Mouse (Mus musculus): ENCODE data around the gene Nav1. TPM values are rescaled to one million over a fixed set of nuclear protein-coding genes. Genes with fewer than 3 reads are reported as not detected.

Nav1 gene
- total and polyA plus RNA-seq, 2 experiments: 0.83 to 1.8 TPM

- no peaks in the 10 kb centered on the region for H3K4me1 ChIP-seq (ENCODE audit: control insufficient read depth, insufficient read depth, low read length)
- H3K9ac ChIP-seq (ENCODE audit: low read depth, low read length): no peak overlapping the region
- H3K27ac ChIP-seq (replicated peaks; ENCODE audit: insufficient read depth, low read depth, low read length): no peak overlapping the region
- no peaks in the 10 kb centered on the region for H3K27me3 ChIP-seq (ENCODE audit: control insufficient read depth, insufficient read depth, low read length)
- H3K79me2 ChIP-seq (ENCODE audit: control insufficient read depth, insufficient read depth, low read length): no peaks in the 10 kb centered on the region
- DNase-seq (ENCODE audit: extremely low read depth, low read depth, low spot score): peak; percentile 6
- H3K36me3 ChIP-seq (ENCODE audit: control insufficient read depth, insufficient read depth, low read length): no peaks in the 10 kb centered on the region
- H3K4me3 ChIP-seq (ENCODE audit: insufficient read depth, low read depth, low read length): no peak overlapping the region
- WGBS: 75% methylated on average over 3 of the region's 3 CpGs
- TF ChIP-seq POLR2A (IDR thresholded peaks at IDR 0.05; ENCODE audit: extremely low read depth, insufficient read depth, low read length): no peak
- peak; percentile 84 for TF ChIP-seq CTCF (IDR thresholded peaks at IDR 0.05; ENCODE audit: low read depth, low read length)
Observed at GRCm38 (mm10) chr1:135461097-135461730, 145.9 kb downstream of the Nav1 start.

DNA sequence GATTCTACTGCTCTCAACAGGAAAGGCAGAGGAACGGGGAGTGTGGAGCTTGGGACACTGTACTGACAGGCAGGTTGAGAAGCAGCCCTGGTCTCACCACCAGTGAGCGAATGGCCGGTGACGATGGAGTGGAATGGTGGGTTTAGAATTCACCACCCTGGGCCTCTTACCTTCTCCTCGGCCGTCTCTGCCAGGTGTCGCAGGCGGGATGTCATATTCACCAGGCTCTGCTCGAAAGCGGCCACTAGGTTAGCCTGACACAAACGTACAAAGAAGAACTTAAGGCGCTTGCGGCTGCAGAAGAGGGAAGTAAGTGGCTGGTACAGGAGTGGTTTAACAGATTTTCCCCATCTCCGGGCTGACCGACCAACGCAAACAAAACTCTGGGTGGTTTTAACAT lies 146.6 kb downstream of the Nav1 start:
- Histone ChIP-seq H3K4me3 (ENCODE audit: insufficient read depth, low read depth, low read length) (no peak overlapping the region), H3K36me3 (ENCODE audit: control insufficient read depth, insufficient read depth, low read length) (no peaks in the 10 kb centered on the region), H3K27me3 (ENCODE audit: control insufficient read depth, insufficient read depth, low read length) (no peaks in the 10 kb centered on the region), H3K79me2 (ENCODE audit: control insufficient read depth, insufficient read depth, low read length) (no peaks in the 10 kb centered on the region), H3K4me1 (ENCODE audit: control insufficient read depth, insufficient read depth, low read length) (no peaks in the 10 kb centered on the region), H3K9ac (ENCODE audit: low read depth, low read length) (no peak overlapping the region), H3K27ac (replicated peaks; ENCODE audit: insufficient read depth, low read depth, low read length) (no peak overlapping the region)
- WGBS: 82% methylated on average over 16 of the region's 16 CpGs
- no peak for DNase-seq (ENCODE audit: extremely low read depth, low read depth, low spot score)
- TF ChIP-seq POLR2A (IDR thresholded peaks at IDR 0.05; ENCODE audit: extremely low read depth, insufficient read depth, low read length) (no peak), CTCF (IDR thresholded peaks at IDR 0.05; ENCODE audit: low read depth, low read length) (no peak)

DNA sequence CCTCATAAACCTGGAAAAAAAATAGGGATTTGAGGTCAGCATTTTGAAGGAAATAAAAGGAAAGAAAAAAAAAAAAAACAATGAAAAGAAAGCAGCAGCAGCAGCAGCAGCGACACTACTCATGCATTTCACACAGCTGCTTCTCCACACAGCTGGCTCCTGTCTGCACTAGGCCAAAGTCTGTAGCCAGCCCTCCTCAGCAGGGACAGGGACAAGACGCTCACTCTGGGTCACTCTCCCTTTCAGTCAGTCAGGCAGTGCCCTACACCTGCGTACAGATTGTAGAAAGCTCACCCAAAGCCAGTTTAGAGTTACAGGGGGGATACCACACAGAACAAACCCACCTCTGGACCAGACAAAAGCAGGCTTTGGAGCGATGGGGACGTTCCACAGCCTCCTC lies 149.2 kb downstream of the Nav1 start:
- TF ChIP-seq CTCF (IDR thresholded peaks at IDR 0.05; ENCODE audit: low read depth, low read length): no peak
- no peak for TF ChIP-seq POLR2A (IDR thresholded peaks at IDR 0.05; ENCODE audit: extremely low read depth, insufficient read depth, low read length)
- no peak for DNase-seq (ENCODE audit: extremely low read depth, low read depth, low spot score)

GRCm38 (mm10) chr1:135452259-135452658 lies 154.8 kb downstream of the Nav1 start:
- H3K79me2 ChIP-seq (ENCODE audit: control insufficient read depth, insufficient read depth, low read length): no peaks in the 10 kb centered on the region
- 76% methylated on average over 10 of the region's 10 CpGs for WGBS
- H3K9ac ChIP-seq (ENCODE audit: low read depth, low read length): no peak overlapping the region
- no peak for DNase-seq (ENCODE audit: extremely low read depth, low read depth, low spot score)
- no peaks in the 10 kb centered on the region for H3K27me3 ChIP-seq (ENCODE audit: control insufficient read depth, insufficient read depth, low read length)
- H3K27ac ChIP-seq (replicated peaks; ENCODE audit: insufficient read depth, low read depth, low read length): no peak overlapping the region
- no peaks in the 10 kb centered on the region for H3K4me1 ChIP-seq (ENCODE audit: control insufficient read depth, insufficient read depth, low read length)
- H3K36me3 ChIP-seq (ENCODE audit: control insufficient read depth, insufficient read depth, low read length): no peaks in the 10 kb centered on the region
- no peak overlapping the region for H3K4me3 ChIP-seq (ENCODE audit: insufficient read depth, low read depth, low read length)
- TF ChIP-seq POLR2A (IDR thresholded peaks at IDR 0.05; ENCODE audit: extremely low read depth, insufficient read depth, low read length) (no peak), CTCF (IDR thresholded peaks at IDR 0.05; ENCODE audit: low read depth, low read length) (peak; percentile 52)

More for the DNA sequence above, 149.2 kb downstream of the Nav1 start:
- WGBS: 93% methylated on average over 5 of the region's 5 CpGs
- H3K4me3 ChIP-seq (ENCODE audit: insufficient read depth, low read depth, low read length): no peak overlapping the region
- H3K36me3 ChIP-seq (ENCODE audit: control insufficient read depth, insufficient read depth, low read length): no peaks in the 10 kb centered on the region
- H3K79me2 ChIP-seq (ENCODE audit: control insufficient read depth, insufficient read depth, low read length): no peaks in the 10 kb centered on the region
- no peak overlapping the region for H3K9ac ChIP-seq (ENCODE audit: low read depth, low read length)
- no peak overlapping the region for H3K27ac ChIP-seq (replicated peaks; ENCODE audit: insufficient read depth, low read depth, low read length)
- H3K27me3 ChIP-seq (ENCODE audit: control insufficient read depth, insufficient read depth, low read length): no peaks in the 10 kb centered on the region
- no peaks in the 10 kb centered on the region for H3K4me1 ChIP-seq (ENCODE audit: control insufficient read depth, insufficient read depth, low read length)

- no peak overlapping the region for H3K27ac ChIP-seq (replicated peaks; ENCODE audit: insufficient read depth, low read depth, low read length)
- no peak for DNase-seq (ENCODE audit: extremely low read depth, low read depth, low spot score)
- H3K4me1 ChIP-seq (ENCODE audit: control insufficient read depth, insufficient read depth, low read length): no peaks in the 10 kb centered on the region
- H3K4me3 ChIP-seq (ENCODE audit: insufficient read depth, low read depth, low read length): no peak overlapping the region
- TF ChIP-seq POLR2A (IDR thresholded peaks at IDR 0.05; ENCODE audit: extremely low read depth, insufficient read depth, low read length) (no peak), CTCF (IDR thresholded peaks at IDR 0.05; ENCODE audit: low read depth, low read length) (no peak)
- no peaks in the 10 kb centered on the region for H3K79me2 ChIP-seq (ENCODE audit: control insufficient read depth, insufficient read depth, low read length)
- no peaks in the 10 kb centered on the region for H3K36me3 ChIP-seq (ENCODE audit: control insufficient read depth, insufficient read depth, low read length)
- H3K27me3 ChIP-seq (ENCODE audit: control insufficient read depth, insufficient read depth, low read length): no peaks in the 10 kb centered on the region
- no peak overlapping the region for H3K9ac ChIP-seq (ENCODE audit: low read depth, low read length)
- 88% methylated on average over 2 of the region's 2 CpGs for WGBS
Observed at GRCm38 (mm10) chr1:135451419-135451818, 155.7 kb downstream of the Nav1 start.

- Histone ChIP-seq H3K27me3 (ENCODE audit: control insufficient read depth, insufficient read depth, low read length) (no peaks in the 10 kb centered on the region), H3K27ac (replicated peaks; ENCODE audit: insufficient read depth, low read depth, low read length) (no peak overlapping the region), H3K4me1 (ENCODE audit: control insufficient read depth, insufficient read depth, low read length) (no peaks in the 10 kb centered on the region), H3K79me2 (ENCODE audit: control insufficient read depth, insufficient read depth, low read length) (no peaks in the 10 kb centered on the region), H3K36me3 (ENCODE audit: control insufficient read depth, insufficient read depth, low read length) (no peaks in the 10 kb centered on the region), H3K9ac (ENCODE audit: low read depth, low read length) (no peak overlapping the region), H3K4me3 (ENCODE audit: insufficient read depth, low read depth, low read length) (no peak overlapping the region)
- TF ChIP-seq CTCF (IDR thresholded peaks at IDR 0.05; ENCODE audit: low read depth, low read length) (no peak), POLR2A (IDR thresholded peaks at IDR 0.05; ENCODE audit: extremely low read depth, insufficient read depth, low read length) (no peak)
- no peak for DNase-seq (ENCODE audit: extremely low read depth, low read depth, low spot score)
- WGBS: 91% methylated on average over 8 of the region's 8 CpGs
Observed at GRCm38 (mm10) chr1:135449876-135450275, 157.2 kb downstream of the Nav1 start.

Data from liver, adult 2 months (tissue).